Mouse (Mus musculus) hindbrain, embryonic 15.5 days (tissue): ENCODE data around the gene Fam57b. TPM values are rescaled to one million over a fixed set of nuclear protein-coding genes. Genes with fewer than 3 reads are reported as not detected.

ENCODE experiments used
- ATAC-seq: fragments of 200-750 bp; cut with Nextera tagmentation; 2 replicates; pipeline ENCODE4 v1.8.0; 2017; ENCODE audit warnings: low read depth, moderate number of reproducible peaks, moderate TSS enrichment; ENCODE audit not compliant: low FRiP score
- H3K27ac ChIP-seq: fragments of 300-500 bp; sonication (generic); replicated peaks from 2 replicates; pipeline ENCODE4 v1.5.1; 2015; ENCODE audit warnings: mild to moderate bottlenecking, inconsistent platforms
- H3K27me3 ChIP-seq: fragments of 300-500 bp; sonication (generic); 2 replicates; pipeline ENCODE4 v1.6.1; 2015; ENCODE audit warnings: control low read depth, inconsistent platforms
- H3K36me3 ChIP-seq: fragments of 300-500 bp; sonication (generic); 2 replicates; pipeline ENCODE4 v1.6.1; 2015; ENCODE audit warnings: control low read depth, inconsistent platforms
- H3K4me1 ChIP-seq: fragments of 300-500 bp; sonication (generic); replicated peaks from 2 replicates; pipeline ENCODE4 v1.6.1; 2015; ENCODE audit warnings: control low read depth, inconsistent platforms
- H3K4me2 ChIP-seq: fragments of 300-500 bp; sonication (generic); 2 replicates; pipeline ENCODE4 v1.6.1; 2015; ENCODE audit warnings: moderate library complexity, mild to moderate bottlenecking, inconsistent platforms
- H3K4me3 ChIP-seq: fragments of 300-500 bp; sonication (generic); 2 replicates; pipeline ENCODE4 v1.5.1; 2015; ENCODE audit warnings: mild to moderate bottlenecking, inconsistent platforms
- H3K9ac ChIP-seq: fragments of 300-500 bp; sonication (generic); 2 replicates; pipeline ENCODE4 v1.6.1; 2015; ENCODE audit warnings: inconsistent platforms
- H3K9me3 ChIP-seq: fragments of 300-500 bp; sonication (generic); 2 replicates; pipeline ENCODE4 v1.6.1; 2016; ENCODE audit warnings: control low read depth, inconsistent platforms
- WGBS: fragments of 180-500 bp; shearing (Covaris S2); methylation state at CpG from one replicate; pipeline ENCODE4 v1.1.7; 2015; 5-methylcytosine and 5-hydroxymethylcytosine counted together
- polyA plus RNA-seq: library from polyadenylated mRNA; unstranded; fragments of >200 nt; fragmentation: Nextera tagmentation; extraction: Ambion mirVana; gene quantifications from 2 replicates; pipeline ENCODE4 v1.2.1, GENCODE M21; 2015

The Fam57b gene
- polyA plus RNA-seq, 1 experiment from 2014 or later: 60.8 TPM

DNA sequence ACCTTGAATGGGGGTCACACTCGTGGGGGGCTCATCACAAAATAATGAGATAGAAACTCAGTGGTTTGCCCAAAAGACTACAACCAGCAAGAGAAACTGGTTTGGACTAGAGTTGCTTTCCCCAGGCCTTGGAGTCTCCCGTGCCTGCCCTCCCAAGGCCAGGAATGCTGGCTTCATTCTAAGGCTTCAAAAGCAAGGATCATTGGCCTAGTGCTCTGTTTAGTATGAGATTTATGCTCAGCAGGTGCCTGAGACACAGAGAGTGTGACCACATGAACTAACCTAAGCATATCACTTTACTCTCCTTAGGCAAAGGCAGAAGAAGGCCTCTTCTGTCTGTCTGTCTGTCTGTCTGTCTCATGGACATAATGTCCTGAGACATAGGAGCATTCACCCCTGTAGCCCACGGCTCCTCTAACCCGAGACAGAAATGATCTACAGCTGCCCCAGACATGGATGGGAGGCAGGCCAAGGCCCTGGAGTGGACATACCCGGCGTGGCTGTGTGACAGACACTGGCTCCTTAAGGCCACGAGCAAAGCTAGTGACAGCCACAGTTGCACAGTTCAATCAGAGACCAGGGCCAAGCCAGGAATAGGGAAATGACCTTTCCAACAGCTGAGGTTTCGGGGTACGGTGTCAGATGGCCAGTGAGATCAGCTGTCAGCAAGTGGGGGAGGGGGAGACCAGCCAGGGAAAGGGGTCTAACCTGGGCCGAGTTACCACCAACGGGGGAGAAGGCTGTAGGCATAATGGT is 4.8 kb downstream of the Fam57b start:
- peaks cover 20% of the 10 kb centered on the region for H3K4me1 ChIP-seq
- no peak overlapping the region for H3K4me3 ChIP-seq
- no peak overlapping the region for H3K9ac ChIP-seq
- H3K36me3 ChIP-seq: no peaks in the 10 kb centered on the region
- WGBS: 86% methylated on average over 11 of the region's 11 CpGs
- H3K9me3 ChIP-seq: no peaks in the 10 kb centered on the region
- H3K27ac ChIP-seq: no peak overlapping the region
- no peak for ATAC-seq
- no peak overlapping the region for H3K4me2 ChIP-seq
- H3K27me3 ChIP-seq: no peaks in the 10 kb centered on the region

DNA sequence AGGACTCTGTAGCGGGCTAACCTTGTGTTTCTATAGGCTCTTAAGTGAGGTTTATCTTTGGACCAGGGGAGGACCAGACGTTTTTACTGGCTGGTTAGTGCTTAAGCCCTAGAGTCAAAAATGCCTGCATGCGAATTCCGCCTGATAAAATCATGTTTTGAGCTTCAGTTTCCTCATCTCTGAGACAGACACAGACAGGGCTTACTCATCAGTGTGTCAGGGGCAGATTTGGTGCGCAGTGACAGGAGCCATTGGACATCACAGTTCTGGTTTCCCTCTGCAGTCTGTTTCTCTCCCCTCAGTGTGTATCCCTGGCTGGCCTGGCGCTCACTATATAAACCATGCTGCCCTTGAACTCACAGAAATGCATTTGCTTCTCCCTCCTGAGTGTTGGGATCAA is 5.7 kb downstream of the Fam57b start:
- Histone ChIP-seq H3K27ac (no peak overlapping the region), H3K4me3 (no peak overlapping the region), H3K27me3 (no peaks in the 10 kb centered on the region), H3K9ac (no peak overlapping the region), H3K4me2 (no peak overlapping the region), H3K9me3 (no peaks in the 10 kb centered on the region), H3K36me3 (no peaks in the 10 kb centered on the region), H3K4me1 (peaks cover 20% of the 10 kb centered on the region)
- WGBS: 95% methylated on average over 6 of the region's 6 CpGs
- ATAC-seq: no peak

DNA sequence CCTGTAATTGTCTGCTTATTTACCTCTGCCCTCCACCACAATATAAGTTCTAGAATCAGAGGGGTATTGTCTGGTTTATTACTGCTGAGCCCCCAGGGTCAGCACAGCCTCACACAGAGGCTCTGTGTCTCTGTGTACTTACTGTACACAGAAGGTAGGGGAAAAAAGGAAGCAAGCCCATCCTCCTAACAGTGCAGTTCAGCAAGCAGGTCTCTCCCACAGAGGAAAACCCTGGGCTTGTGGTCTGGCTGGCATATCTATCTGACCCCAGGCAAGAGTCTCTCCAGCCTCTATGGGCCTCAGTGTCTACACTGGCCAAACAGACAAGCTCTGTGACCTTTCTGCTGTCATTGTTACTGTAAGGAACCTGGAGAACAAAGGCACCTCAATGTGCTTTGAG is 6.3 kb downstream of the Fam57b start:
- Histone ChIP-seq H3K4me3 (no peak overlapping the region), H3K9ac (no peak overlapping the region), H3K4me1 (peaks cover 25% of the 10 kb centered on the region), H3K36me3 (no peaks in the 10 kb centered on the region), H3K27ac (no peak overlapping the region), H3K4me2 (no peak overlapping the region), H3K27me3 (no peaks in the 10 kb centered on the region), H3K9me3 (no peaks in the 10 kb centered on the region)
- no peak for ATAC-seq

DNA sequence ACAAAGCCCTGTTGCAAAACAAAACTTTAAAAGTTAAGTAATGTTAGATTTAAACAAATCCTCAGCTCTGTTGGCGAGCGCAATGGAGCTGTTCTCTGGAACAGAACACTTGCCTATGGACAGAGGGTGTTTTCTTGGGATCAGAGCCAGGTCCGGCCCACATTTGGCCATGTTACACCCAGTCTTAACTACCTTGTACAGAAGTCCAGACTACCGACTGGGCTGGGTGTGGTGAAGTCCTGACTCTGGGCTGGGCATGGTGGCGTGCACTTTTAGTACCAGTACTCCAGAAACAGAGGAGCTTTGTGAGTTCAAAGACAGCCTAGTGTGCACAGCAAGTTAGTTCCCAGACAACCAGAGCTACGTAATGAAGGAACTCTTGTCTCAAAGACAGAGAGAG is 9.5 kb downstream of the Fam57b start:
- no peak for ATAC-seq
- WGBS: 74% methylated on average over 6 of the region's 6 CpGs
- H3K36me3 ChIP-seq: no peaks in the 10 kb centered on the region
- peaks cover 22% of the 10 kb centered on the region for H3K4me1 ChIP-seq
- H3K4me2 ChIP-seq: no peak overlapping the region
- H3K9ac ChIP-seq: no peak overlapping the region
- no peak overlapping the region for H3K4me3 ChIP-seq
- H3K27me3 ChIP-seq: no peaks in the 10 kb centered on the region
- H3K27ac ChIP-seq: no peak overlapping the region
- H3K9me3 ChIP-seq: no peaks in the 10 kb centered on the region

DNA sequence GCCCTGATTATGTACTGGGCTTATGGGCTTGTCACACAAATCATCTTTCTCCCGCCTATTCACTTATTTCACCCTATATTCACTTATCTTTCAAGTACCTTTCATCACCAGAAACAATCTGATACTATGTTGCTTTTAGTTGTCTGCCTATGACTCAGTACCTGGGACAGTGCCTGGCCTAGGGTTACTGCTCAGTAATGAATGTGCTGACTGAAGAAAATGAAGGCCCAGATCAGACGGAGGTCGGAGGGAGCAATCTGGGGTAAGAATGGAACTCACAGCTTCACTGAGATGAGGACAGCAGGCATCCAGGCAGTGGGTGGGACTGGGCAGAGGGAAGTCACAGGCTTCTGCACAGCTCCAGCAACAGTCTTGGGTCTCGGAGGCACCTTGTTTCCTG is 9.9 kb downstream of the Fam57b start:
- no peak overlapping the region for H3K4me3 ChIP-seq
- H3K9ac ChIP-seq: no peak overlapping the region
- H3K4me1 ChIP-seq: peaks cover 22% of the 10 kb centered on the region
- H3K27ac ChIP-seq: no peak overlapping the region
- H3K27me3 ChIP-seq: no peaks in the 10 kb centered on the region
- no peak for ATAC-seq
- no peaks in the 10 kb centered on the region for H3K36me3 ChIP-seq
- WGBS: 74% methylated on average over 4 of the region's 4 CpGs
- H3K9me3 ChIP-seq: no peaks in the 10 kb centered on the region
- peak overlapping the region; percentile 88; the same call in 1 of the 2 replicates for H3K4me2 ChIP-seq

DNA sequence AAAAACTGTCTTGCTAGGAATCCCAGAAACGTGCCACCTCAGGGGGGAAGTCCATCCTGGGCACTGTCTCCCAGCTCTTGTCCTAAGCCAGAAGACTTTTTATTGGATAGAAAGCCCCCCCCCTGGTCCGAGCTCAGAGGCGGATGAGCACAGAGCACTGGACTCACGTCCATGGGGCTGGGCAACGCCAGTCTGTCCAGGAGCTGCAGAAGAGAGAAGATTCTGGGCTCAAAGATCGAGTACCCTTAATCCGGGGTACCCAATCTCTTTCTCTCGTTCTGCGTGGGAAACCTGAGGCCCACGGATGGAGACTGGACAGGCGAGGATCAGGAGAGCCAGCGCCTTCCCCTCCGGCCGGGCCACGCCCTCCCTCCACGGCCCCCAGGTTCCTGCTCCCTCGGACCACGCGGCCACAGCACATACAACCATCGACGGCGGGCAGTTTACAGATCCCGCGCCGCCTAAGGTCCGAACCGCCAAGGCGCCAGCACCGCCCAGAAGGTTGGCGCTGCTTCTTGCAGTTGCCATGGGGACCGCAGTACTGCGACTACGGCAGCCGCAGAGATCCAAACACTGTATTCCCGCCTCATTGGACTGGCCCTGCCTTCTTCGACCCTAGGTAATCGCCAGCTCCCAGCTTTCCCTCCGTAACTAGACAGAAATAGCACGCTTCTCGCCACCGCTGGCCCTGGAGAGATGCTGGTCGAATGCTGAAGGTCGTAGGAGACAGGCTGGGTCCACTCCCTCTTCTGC is 11.4 kb downstream of the Fam57b start:
- H3K27me3 ChIP-seq: no peaks in the 10 kb centered on the region
- peak overlapping the region; percentile 88 for H3K4me2 ChIP-seq
- ATAC-seq: peak; percentile 93
- H3K9me3 ChIP-seq: no peaks in the 10 kb centered on the region
- H3K9ac ChIP-seq: peak overlapping the region; percentile 85
- peak overlapping the region; percentile 78 for H3K27ac ChIP-seq
- peak overlapping the region; percentile 84 for H3K4me3 ChIP-seq
- peaks cover 22% of the 10 kb centered on the region for H3K4me1 ChIP-seq
- H3K36me3 ChIP-seq: no peaks in the 10 kb centered on the region
- WGBS: under 1% methylated on average over 42 of the region's 43 CpGs

DNA sequence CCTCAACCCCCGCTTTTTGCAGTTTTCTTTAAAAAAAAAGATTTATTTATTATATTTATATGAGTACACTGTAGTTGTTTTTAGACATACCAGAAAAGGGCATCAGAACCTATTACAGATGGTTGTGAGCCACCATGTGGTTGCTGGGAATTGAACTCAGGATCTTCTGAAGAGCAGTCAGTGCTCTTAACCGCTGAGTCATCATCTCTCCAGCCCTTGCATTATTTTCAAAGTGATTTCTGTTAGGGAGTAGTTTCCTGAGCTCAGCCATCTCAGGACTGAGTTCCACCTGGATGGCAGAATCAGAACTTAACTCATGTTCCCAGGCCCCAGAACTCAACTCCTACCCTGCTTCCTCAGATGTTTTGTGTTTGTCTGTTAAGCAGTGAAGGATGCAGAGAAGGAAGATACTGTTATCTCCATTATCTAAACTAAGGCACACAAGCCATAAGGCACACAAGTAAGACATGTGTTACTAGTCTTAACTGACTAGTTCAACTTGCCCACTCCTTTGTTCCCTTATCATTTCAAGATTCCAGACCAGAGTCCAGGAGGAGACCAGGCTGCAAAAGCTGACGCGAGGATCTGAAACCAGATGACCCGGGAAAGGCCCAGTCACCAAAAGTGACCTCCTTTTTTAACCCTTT is 12.4 kb downstream of the Fam57b start:
- no peaks in the 10 kb centered on the region for H3K9me3 ChIP-seq
- no peak overlapping the region for H3K27ac ChIP-seq
- peak overlapping the region; percentile 85; the same call in 1 of the 2 replicates for H3K9ac ChIP-seq
- peaks cover 22% of the 10 kb centered on the region for H3K4me1 ChIP-seq
- ATAC-seq: no peak
- no peaks in the 10 kb centered on the region for H3K27me3 ChIP-seq
- H3K4me2 ChIP-seq: peak overlapping the region; percentile 88
- no peaks in the 10 kb centered on the region for H3K36me3 ChIP-seq
- H3K4me3 ChIP-seq: peak overlapping the region; percentile 84; the same call in 1 of the 2 replicates
- 69% methylated on average over 5 of the region's 5 CpGs for WGBS

DNA sequence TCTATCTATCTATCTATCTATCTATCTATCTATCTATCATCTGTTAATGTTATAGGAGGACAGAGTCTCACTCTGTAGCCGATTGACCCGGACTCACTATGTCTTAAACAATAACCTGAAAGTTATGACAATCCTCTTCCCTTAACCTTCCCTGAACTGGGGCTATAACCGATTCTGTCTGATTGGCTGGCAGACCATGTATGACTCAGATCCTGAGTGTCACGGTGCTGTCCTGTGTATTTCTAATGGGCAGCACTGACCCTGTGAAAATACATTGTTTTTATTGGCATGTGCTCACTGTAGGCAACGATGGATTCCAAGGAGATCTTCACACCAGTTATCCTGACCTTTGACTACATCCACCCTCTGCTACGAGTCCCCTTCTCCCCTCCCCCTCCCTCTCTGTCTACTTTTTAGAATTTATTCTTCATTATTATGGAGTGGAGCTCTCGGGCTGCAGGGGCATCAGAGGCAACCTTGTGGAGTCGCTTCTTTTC is 18.3 kb downstream of the Fam57b start:
- WGBS: 49% methylated on average over 8 of the region's 8 CpGs
- Histone ChIP-seq H3K9ac (no peak overlapping the region), H3K4me2 (no peak overlapping the region), H3K36me3 (no peaks in the 10 kb centered on the region), H3K27ac (no peak overlapping the region), H3K4me3 (no peak overlapping the region), H3K27me3 (no peaks in the 10 kb centered on the region), H3K4me1 (no peaks in the 10 kb centered on the region), H3K9me3 (no peaks in the 10 kb centered on the region)
- no peak for ATAC-seq

DNA sequence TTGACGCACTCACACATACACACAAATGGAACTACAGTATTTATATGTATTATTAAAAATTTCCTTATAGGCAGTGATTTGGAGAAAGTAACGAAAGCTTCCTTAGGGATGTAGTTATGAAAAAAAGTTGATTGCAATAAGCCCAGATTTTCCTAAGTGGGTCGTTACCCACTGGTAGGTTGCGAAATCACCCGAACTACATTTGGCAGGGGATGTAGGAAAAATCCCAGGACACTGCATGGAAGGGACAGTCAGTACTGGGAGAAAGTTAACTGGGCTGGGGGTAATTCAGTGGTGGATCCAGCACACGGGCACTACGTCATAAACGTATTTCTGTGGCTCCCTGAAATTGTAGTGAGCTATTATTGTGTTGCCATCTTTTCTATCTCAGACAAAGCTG is 19.0 kb downstream of the Fam57b start:
- Histone ChIP-seq H3K9me3 (no peaks in the 10 kb centered on the region), H3K36me3 (no peaks in the 10 kb centered on the region), H3K4me3 (no peak overlapping the region), H3K27me3 (no peaks in the 10 kb centered on the region), H3K4me2 (no peak overlapping the region), H3K9ac (no peak overlapping the region), H3K27ac (no peak overlapping the region), H3K4me1 (no peaks in the 10 kb centered on the region)
- 86% methylated on average over 8 of the region's 8 CpGs for whole genome bisulfite sequencing
- ATAC-seq: no peak

DNA sequence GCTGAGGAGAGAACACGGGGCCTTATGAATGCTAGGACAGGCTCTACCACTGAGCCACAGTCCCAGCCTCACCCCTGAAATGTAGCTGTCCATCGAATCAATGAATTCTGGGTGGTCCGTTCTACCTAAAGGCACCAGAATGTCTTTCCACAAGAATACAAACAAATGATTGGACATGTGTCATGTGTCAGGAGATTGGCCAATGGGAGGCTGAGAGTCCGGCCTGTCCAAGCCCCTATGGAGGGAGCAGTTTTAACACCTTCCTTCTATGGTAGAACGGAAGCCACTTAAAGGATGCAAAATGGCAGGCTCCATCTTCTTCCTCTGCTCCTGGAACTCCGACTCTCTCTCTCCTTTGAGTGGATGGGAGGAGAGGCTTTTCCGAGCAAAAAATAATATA is 20.1 kb downstream of the Fam57b start:
- H3K27ac ChIP-seq: no peak overlapping the region
- no peak overlapping the region for H3K4me3 ChIP-seq
- H3K9me3 ChIP-seq: no peaks in the 10 kb centered on the region
- no peak overlapping the region for H3K4me2 ChIP-seq
- H3K27me3 ChIP-seq: no peaks in the 10 kb centered on the region
- no peak for ATAC-seq
- H3K36me3 ChIP-seq: no peaks in the 10 kb centered on the region
- 85% methylated on average over 7 of the region's 7 CpGs for WGBS
- H3K4me1 ChIP-seq: peaks cover 7% of the 10 kb centered on the region
- no peak overlapping the region for H3K9ac ChIP-seq

DNA sequence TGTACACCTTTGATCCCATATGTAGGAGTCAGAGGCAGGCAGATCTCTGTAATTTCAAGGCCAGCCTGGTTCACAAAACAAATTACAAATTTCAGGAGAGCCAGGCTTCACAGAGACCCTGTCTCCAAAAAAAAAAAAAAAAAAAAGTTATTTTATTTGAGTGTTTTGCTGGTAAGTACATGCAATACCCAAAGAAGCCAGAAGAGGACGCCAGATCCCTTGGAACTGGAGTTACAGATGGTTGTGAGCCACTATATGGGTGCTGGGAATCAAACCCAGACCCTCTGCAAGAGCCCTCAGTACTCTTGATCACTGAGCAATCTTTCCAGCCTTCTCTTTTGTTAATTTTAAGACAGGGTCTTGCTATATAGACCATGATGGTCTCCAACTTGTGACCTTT is 21.4 kb downstream of the Fam57b start:
- Histone ChIP-seq H3K9ac (no peak overlapping the region), H3K36me3 (no peaks in the 10 kb centered on the region), H3K9me3 (no peaks in the 10 kb centered on the region), H3K4me2 (no peak overlapping the region), H3K4me1 (peaks cover 12% of the 10 kb centered on the region), H3K27me3 (no peaks in the 10 kb centered on the region), H3K27ac (no peak overlapping the region), H3K4me3 (no peak overlapping the region)
- 29% methylated on average over 1 of the region's 1 CpGs for WGBS
- no peak for ATAC-seq
